In the genomic region with DNA sequence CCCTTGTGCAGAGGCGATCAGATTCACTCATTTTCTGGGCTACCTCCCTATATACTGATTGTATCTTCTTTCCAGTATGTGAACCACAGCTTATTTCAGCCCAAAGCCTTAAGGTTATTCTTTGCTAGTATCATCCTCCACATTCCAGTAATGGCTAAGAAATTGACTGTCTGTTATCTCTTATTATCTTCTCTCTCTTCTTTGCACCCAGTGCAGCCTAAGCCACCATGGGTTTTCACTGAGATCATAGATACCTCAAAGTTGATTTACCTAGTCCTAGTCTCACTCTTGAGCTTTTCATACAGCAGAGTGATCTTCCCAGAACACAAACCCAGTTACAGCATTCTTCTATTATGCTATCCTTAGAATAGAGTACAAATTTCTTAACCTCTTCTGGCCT, we compare ENCODE assay signal across 16 mouse cellular contexts.
"Had no signal": no experiment of that assay in that cellular context is flagged by ENCODE, and none has a peak within 500 bp of the region (broad histone marks: within the 10 kb centered on the region; RNA-seq: fewer than 3 reads in every experiment).

No protein-coding gene starts in this region.

- DNase-seq: lung, adult 2 months; lung, postnatal 14 days; lung, postnatal 36 days; right cerebral cortex, postnatal 14 days; thymus, adult 2 months; thymus, postnatal 36 days had no signal

- H3K4me3 ChIP-seq: lung, embryonic 15.5 days; megakaryocyte, embryonic 14.5 days; midbrain, embryonic 13.5 days; midbrain, embryonic 15.5 days; neural tube, embryonic 12.5 days; stomach, embryonic 15.5 days had no signal

- H3K9ac ChIP-seq: lung, embryonic 15.5 days; midbrain, embryonic 13.5 days; midbrain, embryonic 15.5 days; neural tube, embryonic 12.5 days; stomach, embryonic 15.5 days had no signal

- H3K27ac ChIP-seq: lung, embryonic 15.5 days; macrophage; midbrain, embryonic 13.5 days; midbrain, embryonic 15.5 days; neural tube, embryonic 12.5 days; stomach, embryonic 15.5 days; stomach, postnatal 0 days had no signal

- H3K27me3 ChIP-seq: lung, embryonic 15.5 days; megakaryocyte, embryonic 14.5 days; midbrain, embryonic 13.5 days; midbrain, embryonic 15.5 days; neural tube, embryonic 12.5 days; stomach, embryonic 15.5 days had no signal

- ATAC-seq: lung, postnatal 0 days; midbrain, embryonic 13.5 days; midbrain, embryonic 15.5 days had no signal

- H3K4me1 ChIP-seq: stomach, embryonic 15.5 days had no signal

- H3K9me3 ChIP-seq: lung, embryonic 15.5 days; megakaryocyte, embryonic 14.5 days; midbrain, embryonic 13.5 days; midbrain, embryonic 15.5 days; neural tube, embryonic 12.5 days; stomach, embryonic 15.5 days had no signal

- H3K36me3 ChIP-seq: lung, embryonic 15.5 days; midbrain, embryonic 13.5 days; midbrain, embryonic 15.5 days; neural tube, embryonic 12.5 days; stomach, embryonic 15.5 days had no signal

- H3K4me2 ChIP-seq: lung, embryonic 15.5 days; midbrain, embryonic 11.5 days; midbrain, embryonic 13.5 days; midbrain, embryonic 15.5 days; neural tube, embryonic 12.5 days; stomach, embryonic 15.5 days had no signal
